Mouse (Mus musculus): ENCODE measurements around the gene Nrp2.

DNA sequence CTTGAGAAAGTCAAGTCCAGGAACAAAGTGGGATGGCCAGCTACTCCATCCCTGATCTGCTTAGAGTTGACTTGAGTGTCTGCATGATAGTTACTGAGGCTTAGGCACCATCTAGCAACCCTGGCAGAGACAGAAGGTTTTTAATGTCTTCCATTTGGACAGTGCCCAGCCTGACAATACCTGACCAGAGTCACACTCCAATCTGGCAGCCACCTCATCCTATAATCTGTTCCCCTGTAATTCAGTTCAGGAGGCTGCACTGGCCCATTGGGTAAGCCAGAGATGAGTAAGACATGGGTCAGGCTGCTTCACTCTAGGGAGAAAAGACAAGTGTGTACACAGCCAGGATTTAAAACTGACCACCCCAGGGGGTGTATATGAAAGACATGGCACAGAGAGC lies 79.5 kb downstream of the Nrp2 start:
- TF ChIP-seq CTCF (IDR thresholded peaks at IDR 0.05; ENCODE audit: borderline replicate concordance, insufficient read depth, low read depth, low read length) = no peak
- TF ChIP-seq POLR2A (IDR thresholded peaks at IDR 0.05; ENCODE audit: borderline replicate concordance, insufficient read depth, low read length) = no peak

Measured in cerebellum, adult 2 months (tissue).